In genomic region chr9:86030738-86031137, GRCm38 (mm10) we compare ENCODE assay signal across 18 mouse cellular contexts.
DNase-seq lines count a peak whose midpoint lies in the region; ATAC-seq and TF ChIP-seq lines count a peak whose summit lies in the region.
"Had no signal": no experiment of that assay in that cellular context is flagged by ENCODE, and none has a peak within 500 bp of the region (broad histone marks: within the 10 kb centered on the region; RNA-seq: fewer than 3 reads in every experiment).

No protein-coding gene starts in this region.

- TF ChIP-seq CTCF in thymus, adult 2 months (IDR thresholded peaks at IDR 0.05; ENCODE audit: borderline replicate concordance, control insufficient read depth, extremely low read depth, insufficient read depth, low read length, poor library complexity), result no peak

- no peaks in the 10 kb centered on the region for H3K27me3 ChIP-seq in kidney, embryonic 16.5 days (ENCODE audit: insufficient read depth, low read length)
- H3K27me3 ChIP-seq in thymus, adult 2 months (ENCODE audit: control insufficient read depth, insufficient read depth, low read length), result no peaks in the 10 kb centered on the region
- H3K27me3 ChIP-seq: hindbrain, embryonic 12.5 days; limb, embryonic 15.5 days; neural tube, embryonic 15.5 days had no signal

- no peak overlapping the region for H3K4me2 ChIP-seq in kidney, embryonic 16.5 days (replicated peaks; ENCODE audit: low read depth, low read length)
- H3K4me2 ChIP-seq: hindbrain, embryonic 12.5 days; limb, embryonic 15.5 days; neural tube, embryonic 15.5 days had no signal

- TF ChIP-seq POLR2A in thymus, adult 2 months (IDR thresholded peaks at IDR 0.05; ENCODE audit: control insufficient read depth, extremely low read depth, insufficient read depth, low read length, poor library complexity), result no peak

- H3K36me3 ChIP-seq in kidney, embryonic 16.5 days (ENCODE audit: insufficient read depth, low read length), result no peaks in the 10 kb centered on the region
- H3K36me3 ChIP-seq in thymus, adult 2 months (ENCODE audit: control insufficient read depth, insufficient read depth, low read length), result no peaks in the 10 kb centered on the region
- H3K36me3 ChIP-seq: G1E; hindbrain, embryonic 12.5 days; limb, embryonic 15.5 days; neural tube, embryonic 15.5 days had no signal

- DNase-seq in gastrocnemius, postnatal 14 days, result peak; percentile 3
- DNase-seq in gastrocnemius, postnatal 4 days (ENCODE audit: low spot score in 2 of 2), result no peak
- peak; percentile 15 to 29 for DNase-seq in right cerebral cortex, adult 2 months (ENCODE audit: low spot score in 2 of 2)
- DNase-seq in right cerebral cortex, postnatal 25 days, result no peak
- peak; percentile 28 for DNase-seq in gonadal fat pad, adult 2 months (ENCODE audit: low read depth)
- DNase-seq in thymus, adult 2 months, result no peak
- DNase-seq: adrenal gland, adult 8-10 months; cerebellum, adult 9-10 months; liver, postnatal 0 days had no signal

- no peak overlapping the region for H3K4me3 ChIP-seq in kidney, embryonic 16.5 days (ENCODE audit: low read length)
- no peak overlapping the region for H3K4me3 ChIP-seq in thymus, adult 2 months (ENCODE audit: control insufficient read depth, insufficient read depth, low read length)
- H3K4me3 ChIP-seq: erythroblast, embryonic 14.5 days; hindbrain, embryonic 12.5 days; limb, embryonic 15.5 days; neural tube, embryonic 15.5 days had no signal

- WGBS in kidney, embryonic 16.5 days, result 60% methylated on average over 5 of the region's 5 CpGs
- WGBS in thymus, adult 2 months, result 57% methylated on average over 5 of the region's 5 CpGs

- intact Hi-C loops in gastrocnemius, postnatal 14 days (cut with DNase I; ENCODE audit: low total_unique reads), result no loop called here

- ATAC-seq in kidney, embryonic 16.5 days (ENCODE audit: low FRiP score, low TSS enrichment), result no peak
- ATAC-seq: forebrain, embryonic 16.5 days; liver, postnatal 0 days had no signal

- H3K9me3 ChIP-seq in kidney, embryonic 16.5 days (ENCODE audit: low read length), result no peaks in the 10 kb centered on the region
- H3K9me3 ChIP-seq: G1E; hindbrain, embryonic 12.5 days; limb, embryonic 15.5 days; neural tube, embryonic 15.5 days had no signal

- H3K27ac ChIP-seq in kidney, embryonic 16.5 days (ENCODE audit: low read length), result no peak overlapping the region
- H3K27ac ChIP-seq in thymus, adult 2 months (ENCODE audit: control insufficient read depth, insufficient read depth, low read length), result no peak overlapping the region
- H3K27ac ChIP-seq: hindbrain, embryonic 12.5 days; kidney, postnatal 0 days; limb, embryonic 15.5 days; macrophage; neural tube, embryonic 15.5 days had no signal

- H3K9ac ChIP-seq in kidney, embryonic 16.5 days (replicated peaks; ENCODE audit: low read length), result no peak overlapping the region
- H3K9ac ChIP-seq: hindbrain, embryonic 12.5 days; limb, embryonic 15.5 days; liver, postnatal 0 days; neural tube, embryonic 15.5 days had no signal

- 0 out of 2 replicates have a peak, but pooled peaks cover 5% of the 10 kb centered on the region for H3K4me1 ChIP-seq in kidney, embryonic 16.5 days (ENCODE audit: insufficient read depth, low read length)
- no peaks in the 10 kb centered on the region for H3K4me1 ChIP-seq in thymus, adult 2 months (replicated peaks; ENCODE audit: control insufficient read depth, insufficient read depth, low read length)
- H3K4me1 ChIP-seq: hindbrain, embryonic 12.5 days; limb, embryonic 15.5 days; neural tube, embryonic 15.5 days had no signal

Comparison
In these comparisons a context has a peak if more than half of its experiments do, and no peak if none do; other contexts are left out.
1. DNase-seq: peak in gastrocnemius, postnatal 14 days (single experiment), right cerebral cortex, adult 2 months (2 of 2) and gonadal fat pad, adult 2 months (single experiment); none in gastrocnemius, postnatal 4 days (0 of 2), right cerebral cortex, postnatal 25 days (single experiment) and thymus, adult 2 months (single experiment).